Comparison of ENCODE assay signal across 8 mouse cellular contexts in genomic region chr11:18871170-18872081, GRCm38 (mm10).
A peak's percentile ranks its signal among the peaks of the same experiment; 100 is the strongest.
DNase-seq lines count a peak whose midpoint lies in the region; ATAC-seq lines count a peak whose summit lies in the region.

No protein-coding gene starts in this region.

- intact Hi-C loops in gastrocnemius, postnatal 14 days (cut with DNase I; ENCODE audit: low total_unique reads): no loop called here

- WGBS in heart, embryonic 10.5 days: under 1% methylated on average over 58 of the region's 58 CpGs
- under 1% methylated on average over 57 of the region's 58 CpGs for WGBS in forebrain, embryonic 16.5 days

- H3K9me3 ChIP-seq in heart, embryonic 10.5 days: no peaks in the 10 kb centered on the region
- no peaks in the 10 kb centered on the region for H3K9me3 ChIP-seq in forebrain, embryonic 16.5 days (ENCODE audit: control insufficient read depth, low read length)

- H3K36me3 ChIP-seq in heart, embryonic 10.5 days: no peaks in the 10 kb centered on the region
- H3K36me3 ChIP-seq in forebrain, embryonic 16.5 days (ENCODE audit: control insufficient read depth, insufficient read depth): no peaks in the 10 kb centered on the region

- ATAC-seq in forebrain, embryonic 16.5 days: peak; percentile 41

- H3K27ac ChIP-seq in heart, embryonic 10.5 days: peak overlapping the region; percentile 91
- H3K27ac ChIP-seq in forebrain, embryonic 16.5 days (ENCODE audit: low read length): no peak overlapping the region

- H3K9ac ChIP-seq in forebrain, embryonic 16.5 days (replicated peaks; ENCODE audit: low read depth, low read length): 0 out of 2 replicates have a peak overlapping the region, but pooled peaks have one; percentile 22

- H3K4me2 ChIP-seq in forebrain, embryonic 16.5 days (ENCODE audit: low read length): peak overlapping the region; percentile 48

- no peak for DNase-seq in heart, embryonic 10.5 days (ENCODE audit: low spot score)
- DNase-seq in heart, adult 9 months (ENCODE audit: low spot score in 2 of 2): no peak
- peak; percentile 70 to 78 for DNase-seq in cerebellum, adult 18-20 months
- DNase-seq in kidney, postnatal 10 days: peak; percentile 57
- peak; percentile 61 for DNase-seq in mesoderm, embryonic 11.5 days (ENCODE audit: low read depth, low spot score)
- peak; percentile 36 for DNase-seq in urinary bladder, postnatal 14 days (ENCODE audit: low spot score)
- DNase-seq in gastrocnemius, postnatal 14 days: no peak

- H3K4me3 ChIP-seq in heart, embryonic 10.5 days: peak overlapping the region; percentile 59
- peak overlapping the region; percentile 26 for H3K4me3 ChIP-seq in forebrain, embryonic 16.5 days (replicated peaks; ENCODE audit: low read length)

- peaks cover 26% of the 10 kb centered on the region; the same call in 1 of the 2 replicates for H3K27me3 ChIP-seq in heart, embryonic 10.5 days (ENCODE audit: insufficient read depth, poor library complexity, severe bottlenecking)
- peaks cover 39% of the 10 kb centered on the region for H3K27me3 ChIP-seq in forebrain, embryonic 16.5 days (replicated peaks; ENCODE audit: control insufficient read depth, insufficient read depth, low read length)

- H3K4me1 ChIP-seq in heart, embryonic 10.5 days: peaks cover 39% of the 10 kb centered on the region
- peaks cover 17% of the 10 kb centered on the region for H3K4me1 ChIP-seq in forebrain, embryonic 16.5 days (replicated peaks; ENCODE audit: control insufficient read depth, insufficient read depth, low read length)

Comparison
In these comparisons a context has a peak if more than half of its experiments do, and no peak if none do; other contexts are left out.
1. DNase-seq: peak in cerebellum, adult 18-20 months (2 of 2), kidney, postnatal 10 days (single experiment), mesoderm, embryonic 11.5 days (single experiment) and urinary bladder, postnatal 14 days (single experiment); none in heart, embryonic 10.5 days (single experiment), heart, adult 9 months (0 of 2) and gastrocnemius, postnatal 14 days (single experiment).